Mouse (Mus musculus) ES-E14 (cell line): Measurements from ENCODE around the gene Stk25. TPM values are rescaled to one million over a fixed set of nuclear protein-coding genes. Genes with fewer than 3 reads are reported as not detected.

ENCODE experiments used
- DNase-seq: peaks from one replicate; pipeline ENCODE4 v3.0.0-alpha.2; 2013; ENCODE audit warnings: low read depth, low spot score
- H3K27ac ChIP-seq: 2 replicates; pipeline ENCODE4 v1.5.1; 2012; ENCODE audit warnings: low read depth, mild to moderate bottlenecking, low read length, moderate library complexity, mixed read lengths; ENCODE audit not compliant: poor library complexity, insufficient read depth, severe bottlenecking
- H3K36me3 ChIP-seq: 2 replicates; pipeline ENCODE4 v1.6.1; 2012; ENCODE audit warnings: mild to moderate bottlenecking, low read length, moderate library complexity, mixed read lengths; ENCODE audit not compliant: control insufficient read depth, poor library complexity, insufficient read depth, severe bottlenecking
- H3K4me1 ChIP-seq, 2 experiments: fragments of 150-350 bp in 1 of 2; sonication (generic) in 1 of 2; 2 replicates each; pipeline ENCODE4 v1.6.1; 2012; ENCODE audit warnings: low read length in 2 of 2, mild to moderate bottlenecking in 1 of 2, mixed read lengths in 1 of 2; ENCODE audit not compliant: control insufficient read depth in 2 of 2, insufficient read depth in 2 of 2, poor library complexity in 1 of 2
- H3K4me3 ChIP-seq, 2 experiments: fragments of 150-350 bp in 1 of 2; sonication (generic) in 1 of 2; 2 replicates each; pipeline ENCODE4 v1.5.1; 2012; ENCODE audit warnings: low read length in 2 of 2, low read depth in 1 of 2, mild to moderate bottlenecking in 1 of 2, mixed read lengths in 1 of 2; ENCODE audit not compliant: insufficient read depth in 1 of 2, poor library complexity in 1 of 2, severe bottlenecking in 1 of 2
- H3K9ac ChIP-seq: 2 replicates; pipeline ENCODE4 v1.6.1; 2012; ENCODE audit warnings: low read depth, mild to moderate bottlenecking, low read length, mixed read lengths; ENCODE audit not compliant: poor library complexity, insufficient read depth, severe bottlenecking
- H3K9me3 ChIP-seq: fragments of 150-350 bp; sonication (generic); 2 replicates; pipeline ENCODE4 v1.6.1; 2012; ENCODE audit warnings: low read depth, mild to moderate bottlenecking, low read length; ENCODE audit not compliant: control insufficient read depth, insufficient read depth
- CHD2 ChIP-seq: IDR thresholded peaks from 2 replicates; pipeline ENCODE4 v1.6.1; 2014; ENCODE audit warnings: mild to moderate bottlenecking, low read depth, low read length, inconsistent platforms
- HCFC1 ChIP-seq: IDR thresholded peaks from 2 replicates; pipeline ENCODE4 v1.6.1; 2012; ENCODE audit warnings: low read length, inconsistent platforms, borderline replicate concordance; ENCODE audit not compliant: insufficient read depth
- MAFK ChIP-seq: IDR thresholded peaks from 2 replicates; pipeline ENCODE4 v1.6.1; 2014; ENCODE audit warnings: mild to moderate bottlenecking, low read depth, low read length, inconsistent platforms; ENCODE audit not compliant: insufficient read depth
- ZC3H11A ChIP-seq: IDR thresholded peaks from 2 replicates; pipeline ENCODE4 v1.6.1; 2012; ENCODE audit warnings: low read depth, mild to moderate bottlenecking, inconsistent platforms, low read length, borderline replicate concordance
- ZNF384 ChIP-seq: IDR thresholded peaks from 2 replicates; pipeline ENCODE4 v1.6.1; 2012; ENCODE audit warnings: low read depth, low read length, inconsistent platforms
- in situ Hi-C, 2 experiments: fragments of 600-800 bp; cut with MboI; formaldehyde crosslinking; loops; one replicate each; pipeline ENCODE4 v1.15.1; 2025; ENCODE audit warnings: low sequenced_read_pairs in 2 of 2, inconsistent platforms in 1 of 2; ENCODE audit not compliant: unreplicated experiment in 2 of 2
- total RNA-seq: library from RNA; depleted of rRNA; stranded (reverse); fragments of 300-350 nt; gene quantifications from 2 replicates; pipeline ENCODE4 v1.2.3, GENCODE M21; 2012

Gene Stk25
- total RNA-seq, 1 experiment = 62.0 TPM

GRCm38 (mm10) chr1:93636211-93636897, 22.1 kb downstream of the Stk25 start:
- TF ChIP-seq HCFC1 (no peak), ZC3H11A (no peak), ZNF384 (no peak)
- peaks cover 1% of the 10 kb centered on the region; the same call in 1 of the 2 replicates for H3K36me3 ChIP-seq
- no peak overlapping the region for H3K27ac ChIP-seq
- in situ Hi-C loops = no loop called here
- no peak for DNase-seq
- H3K9me3 ChIP-seq = no peaks in the 10 kb centered on the region
- peak overlapping the region; percentile 42 to 73 for H3K4me3 ChIP-seq
- H3K9ac ChIP-seq = peak overlapping the region; percentile 69
- peaks cover 3 to 5% of the 10 kb centered on the region in 2 experiments; a peak in 2 of 4 replicates for H3K4me1 ChIP-seq

GRCm38 (mm10) chr1:93635580-93636192, 22.8 kb downstream of the Stk25 start:
- TF ChIP-seq HCFC1 (peak; percentile 98), ZNF384 (0 out of 2 replicates have a peak, but pooled peaks have one; percentile 32), MAFK (no peak), CHD2 (peak; percentile 39; the same call in 1 of the 2 replicates), ZC3H11A (no peak)
- H3K9ac ChIP-seq = peak overlapping the region; percentile 69
- in situ Hi-C loops = no loop called here

GRCm38 (mm10) chr1:93635091-93635579, 23.3 kb downstream of the Stk25 start:
- H3K36me3 ChIP-seq = peaks cover 2% of the 10 kb centered on the region; the same call in 1 of the 2 replicates
- TF ChIP-seq HCFC1 (no peak), CHD2 (no peak), ZNF384 (no peak), ZC3H11A (no peak), MAFK (no peak)
- H3K4me3 ChIP-seq = peak overlapping the region; percentile 84 to 95
- peaks cover 3 to 5% of the 10 kb centered on the region in 2 experiments; a peak in 2 of 4 replicates for H3K4me1 ChIP-seq
- H3K9me3 ChIP-seq = no peaks in the 10 kb centered on the region
- in situ Hi-C loops = no loop called here
- H3K9ac ChIP-seq = peak overlapping the region; percentile 69
- no peak for DNase-seq
- no peak overlapping the region for H3K27ac ChIP-seq

More at GRCm38 (mm10) chr1:93635580-93636192, 22.8 kb downstream of the Stk25 start:
- peaks cover 2% of the 10 kb centered on the region; the same call in 1 of the 2 replicates for H3K36me3 ChIP-seq
- H3K4me3 ChIP-seq = peak overlapping the region; percentile 84 to 95
- no peaks in the 10 kb centered on the region for H3K9me3 ChIP-seq
- DNase-seq = peak; percentile 96
- H3K27ac ChIP-seq = no peak overlapping the region
- peaks cover 3 to 5% of the 10 kb centered on the region in 2 experiments; a peak in 2 of 4 replicates for H3K4me1 ChIP-seq

GRCm38 (mm10) chr1:93634481-93634891, 24.0 kb downstream of the Stk25 start:
- peak overlapping the region; percentile 69; the same call in 1 of the 2 replicates for H3K9ac ChIP-seq
- peak overlapping the region; percentile 84 to 95 for H3K4me3 ChIP-seq
- H3K9me3 ChIP-seq = no peaks in the 10 kb centered on the region
- TF ChIP-seq ZNF384 (no peak), CHD2 (no peak), HCFC1 (no peak)
- DNase-seq = no peak
- in situ Hi-C loops = no loop called here
- no peak overlapping the region for H3K27ac ChIP-seq
- H3K36me3 ChIP-seq = peaks cover 3% of the 10 kb centered on the region; the same call in 1 of the 2 replicates
- H3K4me1 ChIP-seq = peaks cover 3 to 5% of the 10 kb centered on the region in 2 experiments; a peak in 2 of 4 replicates
